Mouse (Mus musculus): Measurements from ENCODE around the gene Setd1a. TPM values are rescaled to one million over a fixed set of nuclear protein-coding genes. Genes with fewer than 3 reads are reported as not detected.

Setd1a gene
- total and polyA plus RNA-seq, 3 experiments: 9.2 to 55.9 TPM; not detected in 1

GRCm38 (mm10) chr7:127773664-127774384 lies 2.6 kb upstream of the Setd1a start:
- H3K4me3 ChIP-seq (ENCODE audit: control insufficient read depth in 1 of 2, insufficient read depth in 1 of 2, low read depth in 2 of 2, low read length in 2 of 2): no peak overlapping the region
- H3K27me3 ChIP-seq (ENCODE audit: control insufficient read depth in 1 of 2, insufficient read depth in 2 of 2, low read length in 2 of 2): no peaks in the 10 kb centered on the region
- H3K36me3 ChIP-seq (ENCODE audit: control insufficient read depth in 1 of 2, insufficient read depth in 2 of 2, low read length in 2 of 2): peaks cover 0 to 26% of the 10 kb centered on the region in 2 experiments; a peak in 2 of 4 replicates
- H3K4me1 ChIP-seq (ENCODE audit: control insufficient read depth in 1 of 2, insufficient read depth in 2 of 2, low read length in 2 of 2): peaks cover 0 to 25% of the 10 kb centered on the region in 2 experiments; a peak in 3 of 4 replicates
- peak overlapping the region; percentile 25; the same call in 1 of the 2 replicates for H3K9ac ChIP-seq (ENCODE audit: control insufficient read depth, low read depth, low read length, poor library complexity, severe bottlenecking)
- H3K27ac ChIP-seq (ENCODE audit: control insufficient read depth, low read depth, low read length): peak overlapping the region; percentile 22
- peaks cover 30% of the 10 kb centered on the region for H3K79me2 ChIP-seq (ENCODE audit: control insufficient read depth, insufficient read depth, low read length, poor library complexity)
- DNase-seq (ENCODE audit: low read depth, low spot score): peak; percentile 90
- no peaks in the 10 kb centered on the region for H3K9me3 ChIP-seq (replicated peaks; ENCODE audit: insufficient read depth, low read length)
- TF ChIP-seq POLR2A (IDR thresholded peaks at IDR 0.05; ENCODE audit: control insufficient read depth in 1 of 2, insufficient read depth in 1 of 2, low read depth in 1 of 2, low read length in 2 of 2, poor library complexity in 1 of 2) (no peak; a peak in 1 of 4 replicates), MAX (IDR thresholded peaks at IDR 0.05; ENCODE audit: low read length) (no peak), CHD1 (IDR thresholded peaks at IDR 0.05; ENCODE audit: low read depth, low read length) (no peak), MAFK (IDR thresholded peaks at IDR 0.05; ENCODE audit: borderline replicate concordance, low read depth, low read length) (no peak), ZKSCAN1 (IDR thresholded peaks at IDR 0.05; ENCODE audit: low read depth, low read length) (no peak), JUND (IDR thresholded peaks at IDR 0.05; ENCODE audit: low read depth, low read length) (no peak), MYC (IDR thresholded peaks at IDR 0.05; ENCODE audit: low read depth, low read length) (no peak), GABPA (IDR thresholded peaks at IDR 0.05; ENCODE audit: low read depth, low read length) (no peak), KAT2A (conservative IDR thresholded peaks at IDR 0.05; ENCODE audit: low read depth, low read length) (no peak), POLR2AphosphoS2 (IDR thresholded peaks at IDR 0.05; ENCODE audit: low read length) (no peak), NELFE (IDR thresholded peaks at IDR 0.05; ENCODE audit: low read depth, low read length) (no peak), RCOR1 (IDR thresholded peaks at IDR 0.05; ENCODE audit: low read depth, low read length) (no peak), ZC3H11A (IDR thresholded peaks at IDR 0.05; ENCODE audit: low read depth, low read length) (peak; percentile 65), MYB (IDR thresholded peaks at IDR 0.05; ENCODE audit: low read depth, low read length) (no peak), ELF1 (IDR thresholded peaks at IDR 0.05; ENCODE audit: low read depth, low read length) (no peak), ZMIZ1 (IDR thresholded peaks at IDR 0.05; ENCODE audit: low read depth, low read length) (no peak), EP300 (IDR thresholded peaks at IDR 0.05; ENCODE audit: low read depth in 1 of 2, low read length in 2 of 2) (no peak), E2F4 (IDR thresholded peaks at IDR 0.05; ENCODE audit: borderline replicate concordance, low read depth, low read length) (no peak), SIN3A (IDR thresholded peaks at IDR 0.05; ENCODE audit: low read length) (no peak), GATA1 (IDR thresholded peaks at IDR 0.05; ENCODE audit: low read depth, low read length) (no peak), UBTF (IDR thresholded peaks at IDR 0.05; ENCODE audit: borderline replicate concordance, insufficient read depth, low read depth, low read length) (no peak), USF2 (IDR thresholded peaks at IDR 0.05; ENCODE audit: borderline replicate concordance in 1 of 2, insufficient read depth in 1 of 2, low read depth in 1 of 2, low read length in 2 of 2) (no peak), ZNF384 (IDR thresholded peaks at IDR 0.05; ENCODE audit: low read depth, low read length) (no peak), BHLHE40 (IDR thresholded peaks at IDR 0.05; ENCODE audit: borderline replicate concordance, low read depth, low read length) (no peak), MEF2A (IDR thresholded peaks at IDR 0.05; ENCODE audit: extremely low read depth, insufficient replicate concordance, low read depth, low read length, poor library complexity, severe bottlenecking) (no peak), NRF1 (IDR thresholded peaks at IDR 0.05; ENCODE audit: insufficient read depth, low read depth, low read length, poor library complexity, severe bottlenecking) (no peak), POLR2AphosphoS5 (IDR thresholded peaks at IDR 0.05; ENCODE audit: borderline replicate concordance, low read depth, low read length) (peak; percentile 70; the same call in 1 of the 2 replicates), TCF12 (IDR thresholded peaks at IDR 0.05; ENCODE audit: low read depth, low read length) (no peak), MAZ (IDR thresholded peaks at IDR 0.05; ENCODE audit: low read depth, low read length) (no peak), TAL1 (IDR thresholded peaks at IDR 0.05; ENCODE audit: low read length) (no peak), USF1 (IDR thresholded peaks at IDR 0.05; ENCODE audit: low read depth, low read length) (no peak), MXI1 (IDR thresholded peaks at IDR 0.05; ENCODE audit: low read depth, low read length) (no peak; the same call in 1 of the 2 replicates), ETS1 (IDR thresholded peaks at IDR 0.05; ENCODE audit: low read depth, low read length) (no peak), CHD2 (IDR thresholded peaks at IDR 0.05; ENCODE audit: low read length) (no peak), SMC3 (IDR thresholded peaks at IDR 0.05; ENCODE audit: low read depth, low read length) (peak; percentile 79), RAD21 (IDR thresholded peaks at IDR 0.05; ENCODE audit: low read depth, low read length) (peak; percentile 72)
